Mouse (Mus musculus): ENCODE results near the gene Kank2.
"Not testable (repeated sequence)": the region's sequence is repeated elsewhere in the genome, so short reads cannot be mapped to it uniquely, and the experiment has no call there.

- not testable (repeated sequence) for TF ChIP-seq CTCF, EP300 (IDR thresholded peaks at IDR 0.05)
These were observed 5.0 kb downstream of the Kank2 start for GRCm38 (mm10) chr9:21793507-21793906.
